Mouse (Mus musculus): ENCODE measurements around the gene S100pbp. TPM values are rescaled to one million over a fixed set of nuclear protein-coding genes. Genes with fewer than 3 reads are reported as not detected.
A peak's percentile ranks its signal among the peaks of the same experiment; 100 is the strongest.

Gene S100pbp
- polyA plus RNA-seq, 1 experiment: 28.5 TPM

DNA sequence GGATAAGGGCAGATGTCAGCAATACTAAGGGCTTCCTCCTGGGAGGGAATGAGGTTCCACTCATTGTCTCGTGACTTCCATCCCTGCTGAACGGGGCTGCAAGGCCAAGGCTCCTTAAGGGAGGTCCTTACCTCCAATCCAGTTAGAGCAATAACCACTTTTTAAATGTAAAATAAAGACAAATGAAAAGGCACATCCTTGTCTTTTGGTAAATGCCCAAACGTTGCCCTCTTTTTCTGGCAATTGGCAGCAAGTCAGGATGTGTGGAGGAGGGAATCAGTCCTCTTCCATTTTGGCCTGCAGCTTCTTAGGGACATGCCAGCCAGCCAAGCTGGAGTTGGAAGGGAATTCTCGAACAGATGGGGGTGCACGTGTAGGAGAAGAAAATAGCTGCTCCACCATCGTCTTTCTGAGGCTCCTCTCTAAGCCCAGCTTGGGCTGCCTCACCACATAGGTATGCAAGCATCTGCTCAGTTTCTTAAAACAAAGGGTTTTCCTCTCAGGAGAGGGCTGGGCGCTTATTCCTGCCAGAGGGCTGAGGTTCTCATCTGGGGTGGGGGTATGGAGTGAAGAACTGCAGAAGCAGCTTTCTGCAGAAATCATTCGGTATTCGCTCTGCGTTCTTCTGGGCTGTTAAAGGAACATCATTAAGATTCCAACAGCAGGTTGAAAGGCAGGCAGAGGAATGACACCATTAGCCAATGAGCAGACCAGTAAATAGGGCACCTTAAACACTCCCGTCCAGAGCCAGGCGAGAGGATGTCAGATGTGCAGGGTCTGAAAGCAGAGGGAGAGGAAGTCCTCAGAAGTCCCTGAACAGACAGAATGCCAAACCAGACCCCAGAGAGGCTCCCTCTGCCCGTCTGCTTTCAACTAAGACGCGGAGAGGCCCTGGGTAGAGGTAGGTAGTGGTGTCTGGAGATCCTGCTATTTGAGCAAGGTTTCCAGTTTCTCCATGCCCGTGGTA is 44.8 kb downstream of the S100pbp start:
- peak overlapping the region; percentile 86 for H3K27ac ChIP-seq (ENCODE audit: insufficient read depth, low read length)
- no peak for TF ChIP-seq CTCF (IDR thresholded peaks at IDR 0.05; ENCODE audit: borderline replicate concordance, insufficient read depth, low read depth, low read length)
- 7% methylated on average over 16 of the region's 16 CpGs for WGBS
- H3K4me1 ChIP-seq (ENCODE audit: control insufficient read depth, insufficient read depth, low read length): peaks cover 48% of the 10 kb centered on the region
- no peaks in the 10 kb centered on the region for H3K27me3 ChIP-seq (ENCODE audit: control insufficient read depth, insufficient read depth, low read length)
- no peak overlapping the region for H3K4me3 ChIP-seq (replicated peaks; ENCODE audit: insufficient read depth, low read depth, low read length)
- peak; percentile 89 to 95 for DNase-seq

DNA sequence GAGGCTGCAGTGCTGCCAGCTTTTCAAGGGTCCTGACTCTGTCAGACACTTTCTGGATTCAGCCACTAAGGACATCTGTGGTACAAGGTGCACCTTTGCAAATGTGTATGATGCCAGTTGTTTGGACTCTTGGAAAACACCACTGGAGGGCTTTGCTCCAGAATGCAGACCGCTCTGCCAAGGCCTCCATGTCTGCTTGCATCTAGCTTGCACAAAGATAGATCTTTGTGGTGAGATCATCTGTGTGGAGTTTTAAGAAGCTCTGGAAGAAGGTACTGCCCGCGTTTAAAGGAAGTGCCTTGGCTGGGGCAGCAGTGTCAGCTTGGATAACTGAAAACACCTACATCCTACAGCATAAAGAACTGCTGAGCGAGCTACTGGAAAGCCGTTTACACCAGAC is 46.0 kb downstream of the S100pbp start:
- Histone ChIP-seq H3K4me3 (replicated peaks; ENCODE audit: insufficient read depth, low read depth, low read length) (no peak overlapping the region), H3K27me3 (ENCODE audit: control insufficient read depth, insufficient read depth, low read length) (no peaks in the 10 kb centered on the region), H3K4me1 (ENCODE audit: control insufficient read depth, insufficient read depth, low read length) (peaks cover 51% of the 10 kb centered on the region), H3K27ac (ENCODE audit: insufficient read depth, low read length) (peak overlapping the region; percentile 69; the same call in 1 of the 2 replicates)
- 50% methylated on average over 5 of the region's 5 CpGs for WGBS
- DNase-seq: peak in 1 of 2 experiments; percentile 35
- TF ChIP-seq POLR2A (IDR thresholded peaks at IDR 0.05; ENCODE audit: borderline replicate concordance, insufficient read depth, low read length): no peak
- no peak for TF ChIP-seq CTCF (IDR thresholded peaks at IDR 0.05; ENCODE audit: borderline replicate concordance, insufficient read depth, low read depth, low read length)

DNA sequence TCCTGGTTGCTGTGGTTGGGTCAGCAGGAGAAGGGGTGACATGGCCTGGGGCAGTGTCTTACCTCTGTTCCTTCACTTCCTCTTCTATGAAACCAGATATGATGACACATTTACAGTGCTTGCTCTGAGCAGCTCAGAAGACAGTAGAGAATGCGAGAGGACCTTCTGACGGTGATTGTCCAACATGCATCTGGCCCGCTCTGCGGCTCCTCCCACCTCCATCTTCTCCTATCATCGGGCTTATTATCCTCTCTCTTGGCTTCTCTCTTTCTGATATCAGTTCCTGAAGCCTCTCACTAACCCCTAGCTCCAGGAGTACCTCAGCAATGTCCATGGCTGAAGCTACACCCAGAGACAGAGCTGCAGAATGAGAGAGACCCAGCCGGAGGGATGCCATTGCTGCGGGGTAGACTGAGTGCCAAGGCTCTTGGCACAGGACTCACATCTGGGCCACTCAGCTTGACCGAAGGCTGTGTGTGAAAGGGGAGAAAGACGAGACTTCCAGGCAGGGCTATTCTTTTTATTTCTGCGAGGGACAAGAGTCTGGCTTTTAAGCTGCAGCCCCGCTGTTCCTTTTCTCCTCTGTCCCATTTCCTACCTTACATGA is 47.0 kb downstream of the S100pbp start:
- Histone ChIP-seq H3K27ac (ENCODE audit: insufficient read depth, low read length) (peak overlapping the region; percentile 42), H3K4me1 (ENCODE audit: control insufficient read depth, insufficient read depth, low read length) (peaks cover 60% of the 10 kb centered on the region), H3K4me3 (replicated peaks; ENCODE audit: insufficient read depth, low read depth, low read length) (no peak overlapping the region), H3K27me3 (ENCODE audit: control insufficient read depth, insufficient read depth, low read length) (no peaks in the 10 kb centered on the region)
- TF ChIP-seq POLR2A (IDR thresholded peaks at IDR 0.05; ENCODE audit: borderline replicate concordance, insufficient read depth, low read length): no peak
- peak; percentile 41 to 48 for DNase-seq
- 42% methylated on average over 11 of the region's 11 CpGs for WGBS

DNA sequence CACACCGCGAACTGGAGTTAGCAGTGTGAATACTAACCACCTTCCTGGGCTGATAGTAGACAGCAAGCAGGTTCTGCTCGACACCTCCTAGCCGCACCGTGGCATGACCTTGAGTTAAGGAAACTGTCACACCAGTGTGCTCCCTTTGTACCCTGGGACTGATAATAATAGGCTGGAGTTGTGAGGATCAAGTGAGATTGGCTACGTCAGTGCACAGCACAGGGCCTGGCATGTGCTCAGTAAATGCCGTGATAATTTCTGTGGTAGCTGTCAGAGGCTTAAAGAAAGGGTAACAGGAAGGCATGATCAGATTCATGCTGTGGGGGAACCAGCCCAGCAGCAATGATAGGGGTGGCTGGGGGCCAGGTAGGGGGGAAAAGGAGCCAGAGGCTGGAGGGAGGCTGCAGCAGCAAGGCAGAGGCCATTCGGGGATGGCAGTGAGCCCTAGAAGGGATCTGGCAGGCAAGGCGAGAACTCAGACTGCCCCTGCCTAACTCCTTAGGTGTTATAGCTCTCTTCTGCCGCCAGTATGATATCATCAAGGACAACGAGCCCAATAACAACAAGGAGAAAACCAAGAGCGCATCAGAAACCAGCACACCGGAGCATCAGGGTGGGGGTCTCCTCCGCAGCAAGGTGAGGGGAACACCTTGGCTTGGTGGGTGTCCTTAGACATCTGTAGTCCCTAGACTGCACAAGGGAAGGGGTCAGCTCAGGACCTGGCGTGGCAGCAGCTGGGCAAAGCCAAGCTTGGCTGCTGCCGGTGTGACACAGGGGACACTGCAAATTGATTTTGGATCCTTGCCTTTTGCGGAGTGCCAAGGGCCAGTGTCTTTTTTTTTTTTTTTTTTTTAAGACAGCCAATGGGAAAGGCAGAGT is 47.7 kb downstream of the S100pbp start:
- Histone ChIP-seq H3K27ac (ENCODE audit: insufficient read depth, low read length) (peak overlapping the region; percentile 42), H3K27me3 (ENCODE audit: control insufficient read depth, insufficient read depth, low read length) (no peaks in the 10 kb centered on the region), H3K4me1 (ENCODE audit: control insufficient read depth, insufficient read depth, low read length) (peaks cover 62% of the 10 kb centered on the region), H3K4me3 (replicated peaks; ENCODE audit: insufficient read depth, low read depth, low read length) (no peak overlapping the region)
- WGBS: 19% methylated on average over 17 of the region's 17 CpGs
- no peak for TF ChIP-seq CTCF (IDR thresholded peaks at IDR 0.05; ENCODE audit: borderline replicate concordance, insufficient read depth, low read depth, low read length)
- no peak for TF ChIP-seq POLR2A (IDR thresholded peaks at IDR 0.05; ENCODE audit: borderline replicate concordance, insufficient read depth, low read length)
- DNase-seq: peak; percentile 48 to 51

DNA sequence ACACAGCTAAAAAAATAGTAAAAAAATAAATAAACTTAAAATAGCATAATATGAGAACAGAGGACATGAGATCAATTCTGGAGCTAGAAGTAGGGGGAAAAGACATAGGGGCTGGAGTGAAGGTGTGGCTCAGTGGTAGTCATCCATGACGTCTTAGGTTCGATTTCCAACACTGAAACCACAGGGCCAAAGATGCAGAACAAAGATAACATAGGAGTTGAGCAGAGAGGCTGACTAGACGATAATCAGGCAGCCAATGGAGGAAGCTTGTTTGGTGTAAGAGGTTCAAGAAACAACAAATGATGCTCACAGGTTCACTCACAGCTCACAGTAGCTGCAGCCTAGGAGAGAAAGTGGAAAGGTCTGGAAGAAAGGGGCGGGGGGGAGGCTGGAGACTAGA is 48.7 kb downstream of the S100pbp start:
- WGBS: 87% methylated on average over 4 of the region's 4 CpGs
- Histone ChIP-seq H3K4me1 (ENCODE audit: control insufficient read depth, insufficient read depth, low read length) (peaks cover 65% of the 10 kb centered on the region), H3K27me3 (ENCODE audit: control insufficient read depth, insufficient read depth, low read length) (no peaks in the 10 kb centered on the region), H3K27ac (ENCODE audit: insufficient read depth, low read length) (no peak overlapping the region), H3K4me3 (replicated peaks; ENCODE audit: insufficient read depth, low read depth, low read length) (no peak overlapping the region)
- TF ChIP-seq POLR2A (IDR thresholded peaks at IDR 0.05; ENCODE audit: borderline replicate concordance, insufficient read depth, low read length): no peak
- TF ChIP-seq CTCF (IDR thresholded peaks at IDR 0.05; ENCODE audit: borderline replicate concordance, insufficient read depth, low read depth, low read length): no peak
- no peak for DNase-seq

DNA sequence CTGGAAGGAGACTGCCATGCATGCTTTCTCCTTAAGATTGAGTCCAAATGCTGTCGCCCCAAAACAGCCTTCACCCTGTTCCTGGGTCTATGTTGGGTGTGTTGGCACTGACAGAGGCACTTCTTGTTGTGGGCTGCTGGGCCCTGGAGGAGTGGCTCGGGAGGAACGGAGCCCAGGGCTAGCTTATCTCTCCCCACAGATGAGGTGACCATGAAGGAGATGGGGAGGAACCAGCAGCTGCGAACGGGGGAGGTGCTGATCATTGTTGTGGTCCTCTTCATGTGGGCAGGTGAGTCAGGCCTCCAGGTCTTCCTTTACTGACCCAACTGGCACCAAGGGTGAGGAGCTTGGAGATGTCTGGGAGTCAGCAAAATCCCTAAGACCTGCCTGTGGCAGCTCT is 49.9 kb downstream of the S100pbp start:
- peak in 1 of 2 experiments; percentile 36 for DNase-seq
- no peak overlapping the region for H3K4me3 ChIP-seq (replicated peaks; ENCODE audit: insufficient read depth, low read depth, low read length)
- no peak overlapping the region for H3K27ac ChIP-seq (ENCODE audit: insufficient read depth, low read length)
- TF ChIP-seq CTCF (IDR thresholded peaks at IDR 0.05; ENCODE audit: borderline replicate concordance, insufficient read depth, low read depth, low read length) (no peak), POLR2A (IDR thresholded peaks at IDR 0.05; ENCODE audit: borderline replicate concordance, insufficient read depth, low read length) (no peak)
- 89% methylated on average over 5 of the region's 5 CpGs for WGBS
- H3K4me1 ChIP-seq (ENCODE audit: control insufficient read depth, insufficient read depth, low read length): peaks cover 65% of the 10 kb centered on the region
- H3K27me3 ChIP-seq (ENCODE audit: control insufficient read depth, insufficient read depth, low read length): no peaks in the 10 kb centered on the region
